ENCODE assay signal across 16 mouse cellular contexts in genomic region chr15:91601197-91601596, GRCm38 (mm10). TPM values are rescaled to one million over a fixed set of nuclear protein-coding genes. Genes with fewer than 3 reads are reported as not detected.
DNase-seq lines count a peak whose midpoint lies in the region; ATAC-seq lines count a peak whose summit lies in the region.
"Had no signal": no experiment of that assay in that cellular context is flagged by ENCODE, and none has a peak within 500 bp of the region (broad histone marks: within the 10 kb centered on the region; RNA-seq: fewer than 3 reads in every experiment).

No protein-coding gene starts in this region.

- H3K27ac ChIP-seq in forebrain, embryonic 14.5 days (ENCODE audit: low read depth, low read length), result no peak overlapping the region
- no peak overlapping the region for H3K27ac ChIP-seq in forebrain, embryonic 11.5 days (ENCODE audit: low read depth, low read length)
- H3K27ac ChIP-seq: heart, embryonic 15.5 days; hindbrain, embryonic 15.5 days had no signal

- no peaks in the 10 kb centered on the region; the same call in 1 of the 2 replicates for H3K4me1 ChIP-seq in forebrain, embryonic 14.5 days (ENCODE audit: control insufficient read depth, insufficient read depth, low read length)
- no peaks in the 10 kb centered on the region for H3K4me1 ChIP-seq in forebrain, embryonic 11.5 days (replicated peaks; ENCODE audit: control insufficient read depth, insufficient read depth, low read length)
- H3K4me1 ChIP-seq: heart, embryonic 15.5 days; hindbrain, embryonic 15.5 days; megakaryocyte, embryonic 14.5 days had no signal

- peak; percentile 85; the same call in 1 of the 2 replicates for ATAC-seq in forebrain, embryonic 14.5 days
- ATAC-seq in forebrain, embryonic 11.5 days (replicated peaks; ENCODE audit: low FRiP score), result no peak
- ATAC-seq: activated CD4-positive, CD25-positive, alpha-beta regulatory T cell, adult 4 months had no signal

- H3K36me3 ChIP-seq in forebrain, embryonic 14.5 days (ENCODE audit: control insufficient read depth, insufficient read depth, low read length), result no peaks in the 10 kb centered on the region
- H3K36me3 ChIP-seq in forebrain, embryonic 11.5 days (ENCODE audit: control insufficient read depth, insufficient read depth, low read length), result no peaks in the 10 kb centered on the region
- H3K36me3 ChIP-seq: heart, embryonic 15.5 days; hindbrain, embryonic 15.5 days had no signal

- peak; percentile 88 for DNase-seq in forebrain, embryonic 14.5 days (ENCODE audit: low spot score)
- DNase-seq in forebrain, embryonic 11.5 days (ENCODE audit: low spot score), result no peak
- DNase-seq in left cerebral cortex, postnatal 25 days (ENCODE audit: low spot score in 2 of 2), result peak; percentile 26 to 53
- no peak for DNase-seq in left cerebral cortex, postnatal 4 days
- DNase-seq in brain, embryonic 18.5 days (ENCODE audit: low read depth, low spot score), result peak; percentile 43
- DNase-seq in right cerebral cortex, adult 2 months (ENCODE audit: low spot score in 2 of 2), result peak; percentile 53 to 54
- no peak for DNase-seq in retina, embryonic 14.5 days (ENCODE audit: low spot score)
- DNase-seq in B cell, adult 2 months, result no peak
- DNase-seq: cerebellum, adult 9-11 months; kidney, adult 8-10 months; thymus, postnatal 14 days had no signal

- no peaks in the 10 kb centered on the region for H3K27me3 ChIP-seq in forebrain, embryonic 14.5 days (replicated peaks; ENCODE audit: control insufficient read depth, insufficient read depth, low read length)
- no peaks in the 10 kb centered on the region for H3K27me3 ChIP-seq in forebrain, embryonic 11.5 days (ENCODE audit: control insufficient read depth, insufficient read depth, low read length)
- H3K27me3 ChIP-seq: heart, embryonic 15.5 days; hindbrain, embryonic 15.5 days; megakaryocyte, embryonic 14.5 days had no signal

- no peak overlapping the region for H3K4me2 ChIP-seq in forebrain, embryonic 14.5 days (ENCODE audit: low read length)
- H3K4me2 ChIP-seq in forebrain, embryonic 11.5 days (ENCODE audit: low read depth, low read length, severe bottlenecking), result no peak overlapping the region
- H3K4me2 ChIP-seq: heart, embryonic 15.5 days; hindbrain, embryonic 15.5 days had no signal

- H3K4me3 ChIP-seq in forebrain, embryonic 14.5 days (ENCODE audit: low read depth, low read length), result no peak overlapping the region
- H3K4me3 ChIP-seq in forebrain, embryonic 11.5 days (ENCODE audit: low read depth, low read length), result no peak overlapping the region
- H3K4me3 ChIP-seq: heart, embryonic 15.5 days; hindbrain, embryonic 15.5 days; megakaryocyte, embryonic 14.5 days had no signal

- 60% methylated on average over 7 of the region's 7 CpGs for WGBS in forebrain, embryonic 14.5 days
- 87% methylated on average over 7 of the region's 7 CpGs for WGBS in forebrain, embryonic 11.5 days

- intact Hi-C loops in left cerebral cortex, postnatal 25 days (cut with DNase I), result no loop called here
- intact Hi-C loops in left cerebral cortex, postnatal 4 days (cut with DNase I), result no loop called here

- H3K9me3 ChIP-seq in forebrain, embryonic 14.5 days (replicated peaks; ENCODE audit: control insufficient read depth, low read length), result no peaks in the 10 kb centered on the region
- H3K9me3 ChIP-seq in forebrain, embryonic 11.5 days (ENCODE audit: control insufficient read depth, low read length), result no peaks in the 10 kb centered on the region
- H3K9me3 ChIP-seq: heart, embryonic 15.5 days; hindbrain, embryonic 15.5 days had no signal

- no peak overlapping the region for H3K9ac ChIP-seq in forebrain, embryonic 14.5 days (ENCODE audit: low read length)
- no peak overlapping the region for H3K9ac ChIP-seq in forebrain, embryonic 11.5 days (ENCODE audit: low read length)
- H3K9ac ChIP-seq: heart, embryonic 15.5 days; hindbrain, embryonic 15.5 days had no signal

RNA-seq across cellular contexts. Expression of gene Slc2a13, which starts 28.1 kb away (rescaled TPM):
- polyA plus RNA-seq in forebrain, embryonic 14.5 days (2014; fragmentation: Nextera tagmentation; extraction: Ambion mirVana), result 3.3 and 3.7 TPM in 2 replicates
- polyA plus RNA-seq in forebrain, embryonic 11.5 days (2014; fragmentation: Nextera tagmentation; extraction: Ambion mirVana), result 2.0 and 2.3 TPM in 2 replicates
- total RNA-seq in left cerebral cortex, postnatal 25 days (2021), result 100 to 1,000 TPM; 109 to 116 TPM
- total RNA-seq in left cerebral cortex, postnatal 4 days (2021), result 10 to 100 TPM; 26.0 to 27.3 TPM
- total RNA-seq: MEL had no signal

Comparison
In these comparisons a context has a peak if more than half of its experiments do, and no peak if none do; other contexts are left out.
1. DNase-seq: peak in forebrain, embryonic 14.5 days (single experiment), left cerebral cortex, postnatal 25 days (2 of 2), brain, embryonic 18.5 days (single experiment) and right cerebral cortex, adult 2 months (2 of 2); none in forebrain, embryonic 11.5 days (single experiment), left cerebral cortex, postnatal 4 days (single experiment), retina, embryonic 14.5 days (single experiment) and B cell, adult 2 months (0 of 2).